In the genomic region with DNA sequence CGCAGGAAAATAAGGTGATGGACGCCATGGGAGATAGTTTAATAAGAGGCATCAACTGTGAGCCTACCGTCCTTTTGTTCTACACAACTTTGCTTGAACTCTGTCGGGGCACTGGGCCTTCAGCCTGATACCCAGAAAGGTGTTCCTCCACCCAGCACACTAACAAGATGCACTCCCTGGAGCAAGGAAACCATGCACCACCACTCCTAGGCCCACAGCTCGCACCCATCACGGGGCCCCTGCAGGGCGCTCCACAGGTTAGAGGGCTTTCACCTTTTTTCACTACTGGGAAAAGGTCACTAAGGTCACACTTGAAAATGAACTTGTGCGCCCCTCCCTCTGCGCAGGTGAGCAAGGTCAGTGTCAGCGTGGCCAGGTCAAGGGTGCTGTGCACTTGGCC, we compare ENCODE assay signal across 8 mouse cellular contexts. TPM values are rescaled to one million over a fixed set of nuclear protein-coding genes. Genes with fewer than 3 reads are reported as not detected.
DNase-seq lines count a peak whose midpoint lies in the region; ATAC-seq and TF ChIP-seq lines count a peak whose summit lies in the region.

No protein-coding gene starts in this region.

- peak overlapping the region; percentile 71 for H3K9ac ChIP-seq in lung, postnatal 0 days (replicated peaks; ENCODE audit: low read depth)
- peak overlapping the region; percentile 74 for H3K9ac ChIP-seq in embryonic facial prominence, embryonic 11.5 days (replicated peaks; ENCODE audit: low read length)
- peak overlapping the region; percentile 79 for H3K9ac ChIP-seq in heart, postnatal 0 days (replicated peaks; ENCODE audit: low read depth, low read length)

- ATAC-seq in lung, postnatal 0 days, result peak; percentile 7
- peak; percentile 45 for ATAC-seq in embryonic facial prominence, embryonic 11.5 days (replicated peaks; ENCODE audit: insufficient number of reproducible peaks, low FRiP score, low TSS enrichment, low read depth)
- peak; percentile 4; the same call in 1 of the 2 replicates for ATAC-seq in heart, postnatal 0 days (ENCODE audit: insufficient read depth, low read depth)

- H3K27ac ChIP-seq in lung, postnatal 0 days (ENCODE audit: low read length), result 0 out of 2 replicates have a peak overlapping the region, but pooled peaks have one; percentile 71
- H3K27ac ChIP-seq in embryonic facial prominence, embryonic 11.5 days (replicated peaks; ENCODE audit: low read depth, low read length), result no peak overlapping the region
- H3K27ac ChIP-seq in heart, postnatal 0 days (ENCODE audit: low read depth), result peak overlapping the region; percentile 77

- WGBS in lung, postnatal 0 days, result 23% methylated on average over 10 of the region's 10 CpGs
- 51% methylated on average over 10 of the region's 10 CpGs for WGBS in embryonic facial prominence, embryonic 11.5 days
- 28% methylated on average over 10 of the region's 10 CpGs for WGBS in heart, postnatal 0 days

- peaks cover 8% of the 10 kb centered on the region; the same call in 1 of the 2 replicates for H3K4me1 ChIP-seq in lung, postnatal 0 days (ENCODE audit: insufficient read depth, low read depth, low read length)
- H3K4me1 ChIP-seq in embryonic facial prominence, embryonic 11.5 days (ENCODE audit: control insufficient read depth, insufficient read depth, low read length), result no peaks in the 10 kb centered on the region
- peaks cover 12% of the 10 kb centered on the region; the same call in 1 of the 2 replicates for H3K4me1 ChIP-seq in heart, postnatal 0 days (ENCODE audit: control insufficient read depth, insufficient read depth)

- H3K9me3 ChIP-seq in lung, postnatal 0 days (ENCODE audit: low read length), result no peaks in the 10 kb centered on the region
- H3K9me3 ChIP-seq in embryonic facial prominence, embryonic 11.5 days (replicated peaks; ENCODE audit: control insufficient read depth, low read length), result no peaks in the 10 kb centered on the region
- no peaks in the 10 kb centered on the region for H3K9me3 ChIP-seq in heart, postnatal 0 days (replicated peaks; ENCODE audit: control insufficient read depth, low read length)

- no peaks in the 10 kb centered on the region for H3K36me3 ChIP-seq in lung, postnatal 0 days (ENCODE audit: insufficient read depth, low read length)
- peaks cover 6% of the 10 kb centered on the region; the same call in 1 of the 2 replicates for H3K36me3 ChIP-seq in embryonic facial prominence, embryonic 11.5 days (replicated peaks; ENCODE audit: control insufficient read depth, insufficient read depth, low read depth, low read length)
- peaks cover 62% of the 10 kb centered on the region for H3K36me3 ChIP-seq in heart, postnatal 0 days (replicated peaks; ENCODE audit: control insufficient read depth, insufficient read depth, low read length)

- H3K27me3 ChIP-seq in lung, postnatal 0 days (replicated peaks; ENCODE audit: insufficient read depth, low read length), result no peaks in the 10 kb centered on the region
- no peaks in the 10 kb centered on the region for H3K27me3 ChIP-seq in embryonic facial prominence, embryonic 11.5 days (ENCODE audit: control insufficient read depth, insufficient read depth, low read length)
- H3K27me3 ChIP-seq in heart, postnatal 0 days (ENCODE audit: control insufficient read depth, insufficient read depth, low read length), result no peaks in the 10 kb centered on the region

- no peak for DNase-seq in lung, postnatal 0 days (ENCODE audit: low spot score)
- DNase-seq in lung, postnatal 10 days, result no peak
- no peak for DNase-seq in embryonic facial prominence, embryonic 11.5 days (ENCODE audit: low spot score)
- DNase-seq in heart, postnatal 0 days (ENCODE audit: low spot score), result no peak
- DNase-seq in lung, postnatal 36 days, result peak; percentile 14
- no peak for DNase-seq in embryo, embryonic 10 days (ENCODE audit: low spot score)
- DNase-seq in embryo, embryonic 11 days, result no peak
- DNase-seq in layer of hippocampus, adult 8-10 months (ENCODE audit: low spot score in 2 of 2), result no peak

- no peak for TF ChIP-seq CTCF in lung, postnatal 0 days (IDR thresholded peaks at IDR 0.05)
- no peak for TF ChIP-seq CTCF in heart, postnatal 0 days (IDR thresholded peaks at IDR 0.05; ENCODE audit: low read depth)

- peak overlapping the region; percentile 69 for H3K4me3 ChIP-seq in lung, postnatal 0 days (ENCODE audit: low read depth, low read length)
- H3K4me3 ChIP-seq in embryonic facial prominence, embryonic 11.5 days (ENCODE audit: low read depth, low read length), result peak overlapping the region; percentile 60
- peak overlapping the region; percentile 64 for H3K4me3 ChIP-seq in heart, postnatal 0 days (ENCODE audit: low read depth, low read length)

- H3K4me2 ChIP-seq in lung, postnatal 0 days (replicated peaks; ENCODE audit: low read depth, low read length), result peak overlapping the region; percentile 94
- peak overlapping the region; percentile 88 for H3K4me2 ChIP-seq in embryonic facial prominence, embryonic 11.5 days (ENCODE audit: low read depth, low read length)
- peak overlapping the region; percentile 96 for H3K4me2 ChIP-seq in heart, postnatal 0 days (ENCODE audit: low read depth, low read length)

- no peak for TF ChIP-seq EP300 in lung, postnatal 0 days (IDR thresholded peaks at IDR 0.05)
- no peak for TF ChIP-seq EP300 in heart, postnatal 0 days (IDR thresholded peaks at IDR 0.05; ENCODE audit: low read depth)

RNA-seq across cellular contexts. Expression of a gene that starts 0.5 kb away (rescaled TPM):
- polyA plus RNA-seq in lung, postnatal 0 days (2015; fragmentation: Nextera tagmentation; extraction: Ambion mirVana), result 591 and 652 TPM in 2 replicates
- 686 and 711 TPM in 2 replicates for polyA plus RNA-seq in embryonic facial prominence, embryonic 11.5 days (2014; fragmentation: Nextera tagmentation; extraction: Ambion mirVana)
- 761 and 1,121 TPM in 2 replicates for total RNA-seq in heart, postnatal 0 days (2014; rRNA removed; ENCODE audit: low replicate concordance)
- polyA plus RNA-seq in heart, postnatal 0 days (2015; fragmentation: Nextera tagmentation; extraction: Ambion mirVana), result 2,030 and 2,121 TPM in 2 replicates
- total RNA-seq in layer of hippocampus, adult 8-10 months (2022), result 100 to 1,000 TPM; 247 to 327 (median 290) TPM

RNA-seq across cellular contexts. Expression of a gene that starts 9.5 kb away (rescaled TPM):
- polyA plus RNA-seq in lung, postnatal 0 days (2015; fragmentation: Nextera tagmentation; extraction: Ambion mirVana), result 64.9 and 68.9 TPM in 2 replicates
- 131 and 134 TPM in 2 replicates for polyA plus RNA-seq in embryonic facial prominence, embryonic 11.5 days (2014; fragmentation: Nextera tagmentation; extraction: Ambion mirVana)
- total RNA-seq in heart, postnatal 0 days (2014; rRNA removed; ENCODE audit: low replicate concordance), result 83.5 and 118 TPM in 2 replicates
- polyA plus RNA-seq in heart, postnatal 0 days (2015; fragmentation: Nextera tagmentation; extraction: Ambion mirVana), result 144 and 155 TPM in 2 replicates
- 10 to 100 TPM; 42.6 to 54.6 (median 49.4) TPM for total RNA-seq in layer of hippocampus, adult 8-10 months (2022)

RNA-seq across cellular contexts. Expression of a gene that starts 12.9 kb away (rescaled TPM):
- 10.5 and 11.3 TPM in 2 replicates for polyA plus RNA-seq in lung, postnatal 0 days (2015; fragmentation: Nextera tagmentation; extraction: Ambion mirVana)
- polyA plus RNA-seq in embryonic facial prominence, embryonic 11.5 days (2014; fragmentation: Nextera tagmentation; extraction: Ambion mirVana), result 5.2 and 6.6 TPM in 2 replicates
- 1.0 TPM in 1 of 2 replicates, not detected in the other for total RNA-seq in heart, postnatal 0 days (2014; rRNA removed; ENCODE audit: low replicate concordance)
- polyA plus RNA-seq in heart, postnatal 0 days (2015; fragmentation: Nextera tagmentation; extraction: Ambion mirVana), result 0.73 and 0.74 TPM in 2 replicates
- under 1 TPM in 2 of 4 experiments, not detected in 2; 0.33 to 0.52 TPM for total RNA-seq in layer of hippocampus, adult 8-10 months (2022)

RNA-seq across cellular contexts. Expression of a gene that starts 24.5 kb away (rescaled TPM):
- polyA plus RNA-seq in lung, postnatal 0 days (2015; fragmentation: Nextera tagmentation; extraction: Ambion mirVana), result 208 and 222 TPM in 2 replicates
- 86.5 and 106 TPM in 2 replicates for polyA plus RNA-seq in embryonic facial prominence, embryonic 11.5 days (2014; fragmentation: Nextera tagmentation; extraction: Ambion mirVana)
- 72.8 and 75.9 TPM in 2 replicates for total RNA-seq in heart, postnatal 0 days (2014; rRNA removed; ENCODE audit: low replicate concordance)
- polyA plus RNA-seq in heart, postnatal 0 days (2015; fragmentation: Nextera tagmentation; extraction: Ambion mirVana), result 61.7 and 64.3 TPM in 2 replicates
- 100 to 1,000 TPM in 2 of 4 experiments, 10 to 100 TPM in 2; 33.2 to 287 (median 121) TPM for total RNA-seq in layer of hippocampus, adult 8-10 months (2022)

RNA-seq across cellular contexts. Expression of a gene that starts 47.8 kb away (rescaled TPM):
- 54.3 and 59.1 TPM in 2 replicates for polyA plus RNA-seq in lung, postnatal 0 days (2015; fragmentation: Nextera tagmentation; extraction: Ambion mirVana)
- polyA plus RNA-seq in embryonic facial prominence, embryonic 11.5 days (2014; fragmentation: Nextera tagmentation; extraction: Ambion mirVana), result 184 and 204 TPM in 2 replicates
- total RNA-seq in heart, postnatal 0 days (2014; rRNA removed; ENCODE audit: low replicate concordance), result 30.1 and 36.0 TPM in 2 replicates
- 56.3 and 60.4 TPM in 2 replicates for polyA plus RNA-seq in heart, postnatal 0 days (2015; fragmentation: Nextera tagmentation; extraction: Ambion mirVana)
- 10 to 100 TPM; 51.7 to 60.3 (median 54.7) TPM for total RNA-seq in layer of hippocampus, adult 8-10 months (2022)
